ENCODE assay signal across 17 mouse cellular contexts in the genomic region with DNA sequence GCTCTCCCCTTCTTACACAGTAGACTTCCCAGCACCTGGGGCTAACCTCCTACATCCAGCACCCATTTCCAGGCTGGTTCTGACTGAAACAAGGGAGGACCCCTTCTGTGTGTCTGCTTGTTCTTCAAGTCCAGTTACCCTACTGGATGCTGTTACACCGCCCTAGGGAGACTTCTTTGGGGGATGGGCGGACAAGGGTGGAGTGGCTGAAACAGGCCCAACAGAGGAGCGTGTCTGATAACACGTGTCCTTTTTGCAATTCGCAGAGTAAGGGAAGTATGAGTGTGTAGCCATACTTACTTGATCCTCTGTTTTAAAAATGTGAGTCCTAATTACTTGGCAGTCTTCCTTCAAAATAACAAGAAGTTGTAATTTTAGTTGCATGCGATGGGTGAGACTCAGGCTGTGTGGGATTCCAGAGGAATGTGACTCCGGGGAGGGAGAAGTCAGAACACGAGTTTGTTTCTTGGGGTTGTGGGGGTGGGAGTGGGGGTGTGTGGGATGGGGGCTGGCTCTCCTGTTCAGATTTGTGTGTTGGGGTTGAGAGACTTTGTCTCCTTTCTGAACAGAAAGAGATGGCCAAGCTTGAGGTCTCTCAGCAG.
DNase-seq lines count a peak whose midpoint lies in the region; ATAC-seq lines count a peak whose summit lies in the region.
"Had no signal": no experiment of that assay in that cellular context is flagged by ENCODE, and none has a peak within 500 bp of the region (broad histone marks: within the 10 kb centered on the region; RNA-seq: fewer than 3 reads in every experiment).

No protein-coding gene starts in this region.

- no peak for ATAC-seq in limb, embryonic 12.5 days (ENCODE audit: insufficient number of reproducible peaks, insufficient read depth, low FRiP score, low TSS enrichment, low read depth)
- ATAC-seq in embryonic facial prominence, embryonic 13.5 days (ENCODE audit: insufficient number of reproducible peaks, insufficient read depth, low FRiP score, low TSS enrichment, low read depth) = peak; percentile 43; the same call in 1 of the 2 replicates
- ATAC-seq in limb, embryonic 15.5 days (ENCODE audit: insufficient number of reproducible peaks, low FRiP score, low TSS enrichment, low read depth) = no peak
- ATAC-seq: activated CD4-positive, CD25-positive, alpha-beta regulatory T cell, adult 4 months; forebrain, embryonic 13.5 days had no signal

- H3K9ac ChIP-seq in limb, embryonic 12.5 days (replicated peaks) = no peak overlapping the region
- no peak overlapping the region for H3K9ac ChIP-seq in embryonic facial prominence, embryonic 13.5 days
- no peak overlapping the region for H3K9ac ChIP-seq in limb, embryonic 15.5 days
- H3K9ac ChIP-seq: forebrain, embryonic 13.5 days; neural tube, embryonic 12.5 days had no signal

- WGBS in limb, embryonic 12.5 days = 74% methylated on average over 8 of the region's 8 CpGs
- WGBS in limb, embryonic 10.5 days = 91% methylated on average over 8 of the region's 8 CpGs
- WGBS in embryonic facial prominence, embryonic 13.5 days = 53% methylated on average over 8 of the region's 8 CpGs
- 51% methylated on average over 8 of the region's 8 CpGs for WGBS in limb, embryonic 15.5 days

- H3K36me3 ChIP-seq in limb, embryonic 12.5 days = peaks cover 17% of the 10 kb centered on the region
- H3K36me3 ChIP-seq in limb, embryonic 10.5 days = peaks cover 49% of the 10 kb centered on the region
- no peaks in the 10 kb centered on the region; the same call in 1 of the 2 replicates for H3K36me3 ChIP-seq in embryonic facial prominence, embryonic 13.5 days
- no peaks in the 10 kb centered on the region for H3K36me3 ChIP-seq in limb, embryonic 15.5 days
- H3K36me3 ChIP-seq: neural tube, embryonic 12.5 days had no signal

- no peak overlapping the region for H3K4me3 ChIP-seq in limb, embryonic 12.5 days (replicated peaks)
- no peak overlapping the region for H3K4me3 ChIP-seq in limb, embryonic 10.5 days
- no peak overlapping the region for H3K4me3 ChIP-seq in embryonic facial prominence, embryonic 13.5 days
- H3K4me3 ChIP-seq in limb, embryonic 15.5 days = no peak overlapping the region
- H3K4me3 ChIP-seq: forebrain, embryonic 13.5 days; gastrocnemius, adult 2 months; megakaryocyte, embryonic 14.5 days; neural tube, embryonic 12.5 days had no signal

- H3K4me2 ChIP-seq in limb, embryonic 12.5 days = no peak overlapping the region
- H3K4me2 ChIP-seq in embryonic facial prominence, embryonic 13.5 days = no peak overlapping the region
- no peak overlapping the region for H3K4me2 ChIP-seq in limb, embryonic 15.5 days
- H3K4me2 ChIP-seq: forebrain, embryonic 13.5 days; heart, embryonic 11.5 days; neural tube, embryonic 12.5 days had no signal

- peak; percentile 39 for DNase-seq in gastrocnemius, adult 18-20 months (ENCODE audit: low spot score)
- no peak for DNase-seq in gastrocnemius, postnatal 10 days
- no peak for DNase-seq in limb, embryonic 10.5 days (ENCODE audit: low spot score)
- DNase-seq in left cerebral cortex, adult 8-10 months (ENCODE audit: low spot score in 2 of 2) = no peak
- no peak for DNase-seq in thymus, postnatal 10 days (ENCODE audit: low spot score in 2 of 2)
- DNase-seq: cerebellum, postnatal 25 days; gastrocnemius, adult 2 months; layer of hippocampus, postnatal 36 days; right cerebral cortex, postnatal 14 days had no signal

- no peaks in the 10 kb centered on the region for H3K27me3 ChIP-seq in limb, embryonic 12.5 days
- H3K27me3 ChIP-seq in limb, embryonic 10.5 days (ENCODE audit: low read depth, poor library complexity, severe bottlenecking) = no peaks in the 10 kb centered on the region
- no peaks in the 10 kb centered on the region for H3K27me3 ChIP-seq in embryonic facial prominence, embryonic 13.5 days
- no peaks in the 10 kb centered on the region for H3K27me3 ChIP-seq in limb, embryonic 15.5 days
- H3K27me3 ChIP-seq: forebrain, embryonic 13.5 days; megakaryocyte, embryonic 14.5 days; neural tube, embryonic 12.5 days had no signal

- peaks cover 80% of the 10 kb centered on the region for H3K4me1 ChIP-seq in limb, embryonic 12.5 days (replicated peaks)
- peaks cover 63% of the 10 kb centered on the region for H3K4me1 ChIP-seq in limb, embryonic 10.5 days
- H3K4me1 ChIP-seq in embryonic facial prominence, embryonic 13.5 days = peaks cover 70% of the 10 kb centered on the region
- H3K4me1 ChIP-seq in limb, embryonic 15.5 days = peaks cover 51% of the 10 kb centered on the region
- H3K4me1 ChIP-seq: megakaryocyte, embryonic 14.5 days had no signal

- H3K27ac ChIP-seq in limb, embryonic 12.5 days = peak overlapping the region; percentile 42; the same call in 1 of the 2 replicates
- no peak overlapping the region for H3K27ac ChIP-seq in limb, embryonic 10.5 days
- peak overlapping the region; percentile 74 for H3K27ac ChIP-seq in embryonic facial prominence, embryonic 13.5 days
- H3K27ac ChIP-seq in limb, embryonic 15.5 days = peak overlapping the region; percentile 64
- H3K27ac ChIP-seq: forebrain, embryonic 13.5 days; gastrocnemius, adult 2 months; neural tube, embryonic 12.5 days had no signal

- H3K9me3 ChIP-seq in limb, embryonic 12.5 days = no peaks in the 10 kb centered on the region
- H3K9me3 ChIP-seq in limb, embryonic 10.5 days (replicated peaks) = no peaks in the 10 kb centered on the region
- no peaks in the 10 kb centered on the region for H3K9me3 ChIP-seq in embryonic facial prominence, embryonic 13.5 days
- H3K9me3 ChIP-seq in limb, embryonic 15.5 days = no peaks in the 10 kb centered on the region
- H3K9me3 ChIP-seq: forebrain, embryonic 13.5 days; megakaryocyte, embryonic 14.5 days; neural tube, embryonic 12.5 days had no signal
